Mouse (Mus musculus) kidney, adult 2 months (tissue): ENCODE measurements around the gene Celf1.

Experiments used
- CTCF ChIP-seq: fragments of 200-500 bp; conservative IDR thresholded peaks from 2 replicates; pipeline ENCODE4 v1.5.1; 2011; ENCODE audit warnings: low read depth, mild to moderate bottlenecking, control low read depth, low read length, moderate library complexity, mixed read lengths; ENCODE audit not compliant: insufficient read depth, insufficient read length
- POLR2A ChIP-seq: fragments of 200-500 bp; IDR thresholded peaks from one replicate; pipeline ENCODE4 v1.6.1; 2011; ENCODE audit warnings: low read depth, low read length, control low read depth

GRCm38 (mm10) chr2:90939750-90940149, 432 bp upstream of the Celf1 start:
- TF ChIP-seq CTCF (no peak), POLR2A (no peak)
